Mouse (Mus musculus) lung, embryonic 15.5 days (tissue): ENCODE results near the gene Smox. TPM values are rescaled to one million over a fixed set of nuclear protein-coding genes. Genes with fewer than 3 reads are reported as not detected.
A peak's percentile ranks its signal among the peaks of the same experiment; 100 is the strongest.

Source experiments
- ATAC-seq: fragments of 200-750 bp; cut with Nextera tagmentation; 2 replicates; pipeline ENCODE4 v1.8.0; 2017; ENCODE audit warnings: moderate number of reproducible peaks, borderline replicate concordance; ENCODE audit not compliant: low FRiP score, low TSS enrichment; ENCODE audit errors: extremely low read depth
- H3K27ac ChIP-seq: fragments of 300-500 bp; sonication (generic); 2 replicates; pipeline ENCODE4 v1.5.1; 2015; ENCODE audit warnings: moderate library complexity, mild to moderate bottlenecking, inconsistent platforms
- H3K27me3 ChIP-seq: fragments of 300-500 bp; sonication (generic); 2 replicates; pipeline ENCODE4 v1.6.1; 2015; ENCODE audit warnings: inconsistent platforms
- H3K36me3 ChIP-seq: fragments of 300-500 bp; sonication (generic); 2 replicates; pipeline ENCODE4 v1.6.1; 2015; ENCODE audit warnings: inconsistent platforms
- H3K4me1 ChIP-seq: fragments of 300-500 bp; sonication (generic); 2 replicates; pipeline ENCODE4 v1.6.1; 2015; ENCODE audit warnings: inconsistent platforms
- H3K4me2 ChIP-seq: fragments of 300-500 bp; sonication (generic); 2 replicates; pipeline ENCODE4 v1.6.1; 2015; ENCODE audit warnings: inconsistent platforms, mild to moderate bottlenecking, moderate library complexity
- H3K4me3 ChIP-seq: fragments of 300-500 bp; sonication (generic); 2 replicates; pipeline ENCODE4 v1.5.1; 2015; ENCODE audit warnings: mild to moderate bottlenecking, inconsistent platforms
- H3K9ac ChIP-seq: fragments of 300-500 bp; sonication (generic); 2 replicates; pipeline ENCODE4 v1.6.1; 2015; ENCODE audit warnings: inconsistent platforms
- H3K9me3 ChIP-seq: fragments of 300-500 bp; sonication (generic); 2 replicates; pipeline ENCODE4 v1.6.1; 2016; ENCODE audit warnings: inconsistent platforms
- WGBS: fragments of 180-500 bp; shearing (Covaris S2); methylation state at CpG from one replicate; pipeline ENCODE4 v1.1.7; 2015; 5-methylcytosine and 5-hydroxymethylcytosine counted together
- polyA plus RNA-seq: library from polyadenylated mRNA; unstranded; fragments of >200 nt; fragmentation: Nextera tagmentation; extraction: Ambion mirVana; gene quantifications from 2 replicates; pipeline ENCODE4 v1.2.1, GENCODE M21; 2015

Gene Smox
- polyA plus RNA-seq: 33.7 and 37.1 TPM in 2 replicates

- Histone ChIP-seq H3K9me3 (no peaks in the 10 kb centered on the region), H3K27me3 (no peaks in the 10 kb centered on the region), H3K4me1 (peaks cover 24% of the 10 kb centered on the region), H3K36me3 (no peaks in the 10 kb centered on the region), H3K9ac (peak within 1 kb of the TSS; percentile 91), H3K4me2 (peak within 1 kb of the TSS; percentile 97), H3K4me3 (peak within 1 kb of the TSS; percentile 93), H3K27ac (peak within 1 kb of the TSS; percentile 84)
- 16% methylated on average over 7 of the region's 7 CpGs for WGBS
- ATAC-seq: no peak
Measured at GRCm38 (mm10) chr2:131491196-131491595, at the start of gene Smox. Gene Smox, plus strand, starts transcription at chr2:131491496.

- Histone ChIP-seq H3K27me3 (no peaks in the 10 kb centered on the region), H3K4me1 (no peaks in the 10 kb centered on the region), H3K4me2 (no peak overlapping the region), H3K36me3 (no peaks in the 10 kb centered on the region), H3K27ac (no peak overlapping the region), H3K9me3 (no peaks in the 10 kb centered on the region), H3K4me3 (no peak overlapping the region), H3K9ac (no peak overlapping the region)
- 69% methylated on average over 8 of the region's 8 CpGs for WGBS
- ATAC-seq: no peak
Measured at GRCm38 (mm10) chr2:131443084-131443890, 48.0 kb upstream of the Smox start.

DNA sequence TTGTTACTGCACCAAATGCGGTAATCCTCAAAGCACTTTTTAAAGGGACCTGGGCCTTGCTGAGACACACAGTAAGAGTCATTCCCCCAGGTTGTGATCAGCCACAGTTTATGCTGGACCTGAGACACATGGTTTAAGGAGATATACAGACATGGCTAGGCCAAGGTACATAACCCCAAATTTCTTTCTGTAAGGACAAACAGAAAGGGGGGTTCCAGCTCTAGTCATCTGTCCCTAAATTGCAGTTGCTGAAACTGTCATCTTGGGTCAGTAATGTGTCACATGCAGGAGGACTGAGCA is 47.5 kb upstream of the Smox start:
- ATAC-seq: no peak
- Histone ChIP-seq H3K36me3 (no peaks in the 10 kb centered on the region), H3K4me3 (no peak overlapping the region), H3K9me3 (no peaks in the 10 kb centered on the region), H3K27ac (no peak overlapping the region), H3K9ac (no peak overlapping the region), H3K4me1 (no peaks in the 10 kb centered on the region), H3K27me3 (no peaks in the 10 kb centered on the region), H3K4me2 (no peak overlapping the region)
- WGBS: 74% methylated on average over 1 of the region's 1 CpGs

DNA sequence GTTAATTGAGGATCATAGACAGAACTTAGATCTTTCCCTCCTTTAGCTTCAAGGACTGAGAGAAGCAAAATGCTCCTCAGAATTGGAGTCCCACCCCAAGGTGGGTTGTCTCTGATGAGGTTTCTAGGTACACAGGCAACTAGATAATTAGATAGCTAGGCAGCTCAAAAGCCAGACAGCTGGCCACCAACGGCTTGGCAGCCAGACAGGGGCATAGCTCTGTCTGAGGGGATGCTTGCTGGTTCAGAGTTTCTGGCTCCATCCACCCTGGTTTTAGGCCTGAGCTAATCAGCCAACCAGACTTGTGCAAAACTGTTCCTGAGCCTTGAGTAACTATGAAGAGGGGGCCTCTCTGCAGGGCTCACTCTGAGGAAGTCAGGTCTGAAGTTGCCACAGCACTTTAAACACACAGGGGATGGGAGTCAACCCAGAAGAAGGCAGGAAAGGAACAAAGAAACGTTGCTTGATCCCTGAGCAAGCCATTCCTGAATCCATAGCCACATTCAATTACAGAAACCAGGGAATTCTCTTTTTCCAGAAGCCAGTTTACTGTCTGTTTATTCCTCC is 44.8 kb upstream of the Smox start:
- Histone ChIP-seq H3K27me3 (no peaks in the 10 kb centered on the region), H3K36me3 (no peaks in the 10 kb centered on the region), H3K4me3 (no peak overlapping the region), H3K9ac (no peak overlapping the region), H3K4me1 (no peaks in the 10 kb centered on the region), H3K27ac (no peak overlapping the region), H3K9me3 (no peaks in the 10 kb centered on the region), H3K4me2 (no peak overlapping the region)
- WGBS: 48% methylated on average over 2 of the region's 2 CpGs
- no peak for ATAC-seq

- Histone ChIP-seq H3K36me3 (no peaks in the 10 kb centered on the region), H3K27me3 (no peaks in the 10 kb centered on the region), H3K9me3 (no peaks in the 10 kb centered on the region), H3K4me2 (no peak overlapping the region), H3K4me3 (no peak overlapping the region), H3K9ac (no peak overlapping the region), H3K27ac (no peak overlapping the region), H3K4me1 (no peaks in the 10 kb centered on the region)
- ATAC-seq: no peak
- WGBS: 71% methylated on average over 8 of the region's 8 CpGs
Measured at GRCm38 (mm10) chr2:131447566-131448330, 43.5 kb upstream of the Smox start.

DNA sequence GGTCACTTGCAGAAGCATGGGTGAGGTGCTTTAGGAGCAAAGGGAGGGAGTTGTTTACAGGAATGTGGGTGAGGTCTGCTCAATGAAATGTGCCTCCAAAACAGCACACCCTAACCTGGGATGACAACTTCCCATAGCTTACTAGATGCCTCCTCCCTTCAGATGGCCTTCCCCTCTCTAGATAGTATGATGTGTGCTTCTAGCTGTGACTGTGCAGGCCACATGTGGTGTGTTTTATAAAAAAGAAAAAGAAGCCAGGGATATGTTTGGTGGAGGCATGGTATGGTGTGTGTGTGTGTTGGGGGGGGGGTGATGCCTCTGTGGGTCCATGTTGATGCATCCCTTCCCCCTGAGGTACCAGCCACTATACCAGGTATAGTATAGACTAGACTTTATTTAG is 42.9 kb upstream of the Smox start:
- Histone ChIP-seq H3K27me3 (no peaks in the 10 kb centered on the region), H3K27ac (no peak overlapping the region), H3K4me1 (no peaks in the 10 kb centered on the region), H3K36me3 (no peaks in the 10 kb centered on the region), H3K9ac (no peak overlapping the region), H3K9me3 (no peaks in the 10 kb centered on the region), H3K4me2 (no peak overlapping the region), H3K4me3 (no peak overlapping the region)
- ATAC-seq: no peak

- Histone ChIP-seq H3K36me3 (no peaks in the 10 kb centered on the region), H3K4me3 (no peak overlapping the region), H3K27ac (no peak overlapping the region), H3K9me3 (no peaks in the 10 kb centered on the region), H3K9ac (no peak overlapping the region), H3K4me2 (no peak overlapping the region), H3K27me3 (no peaks in the 10 kb centered on the region), H3K4me1 (no peaks in the 10 kb centered on the region)
- WGBS: 49% methylated on average over 5 of the region's 5 CpGs
- no peak for ATAC-seq
Measured at GRCm38 (mm10) chr2:131449720-131450119, 41.6 kb upstream of the Smox start.

GRCm38 (mm10) chr2:131450491-131450890 is 40.8 kb upstream of the Smox start:
- no peaks in the 10 kb centered on the region for H3K9me3 ChIP-seq
- H3K9ac ChIP-seq: no peak overlapping the region
- no peaks in the 10 kb centered on the region for H3K27me3 ChIP-seq
- ATAC-seq: no peak
- H3K4me2 ChIP-seq: no peak overlapping the region
- H3K27ac ChIP-seq: no peak overlapping the region
- whole genome bisulfite sequencing: 74% methylated on average over 5 of the region's 5 CpGs
- no peaks in the 10 kb centered on the region for H3K4me1 ChIP-seq
- H3K36me3 ChIP-seq: no peaks in the 10 kb centered on the region
- H3K4me3 ChIP-seq: no peak overlapping the region

- no peak overlapping the region for H3K9ac ChIP-seq
- 31% methylated on average over 7 of the region's 7 CpGs for WGBS
- no peaks in the 10 kb centered on the region for H3K36me3 ChIP-seq
- H3K9me3 ChIP-seq: no peaks in the 10 kb centered on the region
- peak; percentile 35 for ATAC-seq
- no peaks in the 10 kb centered on the region for H3K27me3 ChIP-seq
- H3K4me3 ChIP-seq: no peak overlapping the region
- no peak overlapping the region for H3K4me2 ChIP-seq
- H3K4me1 ChIP-seq: peaks cover 8% of the 10 kb centered on the region; the same call in 1 of the 2 replicates
- no peak overlapping the region for H3K27ac ChIP-seq
Measured at GRCm38 (mm10) chr2:131457728-131458127, 33.6 kb upstream of the Smox start.

GRCm38 (mm10) chr2:131460946-131461682 is 30.2 kb upstream of the Smox start:
- Histone ChIP-seq H3K4me1 (peaks cover 8% of the 10 kb centered on the region; the same call in 1 of the 2 replicates), H3K4me2 (no peak overlapping the region), H3K9me3 (no peaks in the 10 kb centered on the region), H3K27me3 (no peaks in the 10 kb centered on the region), H3K36me3 (no peaks in the 10 kb centered on the region), H3K9ac (no peak overlapping the region), H3K27ac (peak overlapping the region; percentile 19; the same call in 1 of the 2 replicates), H3K4me3 (no peak overlapping the region)
- WGBS: 46% methylated on average over 9 of the region's 9 CpGs
- ATAC-seq: no peak

GRCm38 (mm10) chr2:131462991-131463390 is 28.3 kb upstream of the Smox start:
- Histone ChIP-seq H3K9ac (no peak overlapping the region), H3K27ac (no peak overlapping the region), H3K36me3 (no peaks in the 10 kb centered on the region), H3K4me1 (peaks cover 4% of the 10 kb centered on the region; the same call in 1 of the 2 replicates), H3K27me3 (no peaks in the 10 kb centered on the region), H3K9me3 (no peaks in the 10 kb centered on the region), H3K4me2 (no peak overlapping the region), H3K4me3 (no peak overlapping the region)
- no peak for ATAC-seq
- 83% methylated on average over 4 of the region's 4 CpGs for WGBS
